Mouse (Mus musculus) MEL (cell line): Measurements from ENCODE around the gene 1700017D01Rik. TPM values are rescaled to one million over a fixed set of nuclear protein-coding genes. Genes with fewer than 3 reads are reported as not detected.

Source experiments
- DNase-seq: peaks from one replicate; pipeline ENCODE4 v3.0.0; 2011; ENCODE audit warnings: low read depth, low spot score
- H3K27ac ChIP-seq: 2 replicates; pipeline ENCODE4 v1.5.1; 2012; ENCODE audit warnings: low read depth, mild to moderate bottlenecking, control low read depth, low read length, moderate library complexity; ENCODE audit not compliant: control insufficient read depth
- H3K27me3 ChIP-seq, 2 experiments: fragments of 150-350 bp in 1 of 2; sonication (generic) in 1 of 2; 2 replicates each; pipeline ENCODE4 v1.6.1; 2012; ENCODE audit warnings: low read length in 2 of 2, mild to moderate bottlenecking in 2 of 2, improper control_type of control experiment in 1 of 2, moderate library complexity in 1 of 2; ENCODE audit not compliant: insufficient read depth in 2 of 2, control insufficient read depth in 1 of 2
- H3K36me3 ChIP-seq, 2 experiments: 2 replicates each; pipeline ENCODE4 v1.6.1; 2012 to 2014; ENCODE audit warnings: low read length in 2 of 2, improper control_type of control experiment in 1 of 2, inconsistent platforms in 1 of 2, mild to moderate bottlenecking in 1 of 2; ENCODE audit not compliant: insufficient read depth in 2 of 2, control insufficient read depth in 1 of 2
- H3K4me1 ChIP-seq, 2 experiments: fragments of 150-350 bp in 1 of 2; sonication (generic) in 1 of 2; 2 replicates each; pipeline ENCODE4 v1.6.1; 2012; ENCODE audit warnings: low read length in 2 of 2, improper control_type of control experiment in 1 of 2, mild to moderate bottlenecking in 1 of 2; ENCODE audit not compliant: insufficient read depth in 2 of 2, control insufficient read depth in 1 of 2
- H3K4me3 ChIP-seq, 2 experiments: fragments of 150-350 bp in 1 of 2; sonication (generic) in 1 of 2; 2 replicates each; pipeline ENCODE4 v1.5.1; 2012; ENCODE audit warnings: low read depth in 2 of 2, low read length in 2 of 2, mild to moderate bottlenecking in 2 of 2, moderate library complexity in 2 of 2, control low read depth in 1 of 2, improper control_type of control experiment in 1 of 2; ENCODE audit not compliant: control insufficient read depth in 1 of 2, insufficient read depth in 1 of 2
- H3K79me2 ChIP-seq: 2 replicates; pipeline ENCODE4 v1.6.1; 2012; ENCODE audit warnings: mild to moderate bottlenecking, low read length, moderate library complexity; ENCODE audit not compliant: control insufficient read depth, poor library complexity, insufficient read depth
- H3K9ac ChIP-seq: 2 replicates; pipeline ENCODE4 v1.6.1; 2012; ENCODE audit warnings: low read depth, mild to moderate bottlenecking, control low read depth, low read length, moderate library complexity; ENCODE audit not compliant: control insufficient read depth, poor library complexity, severe bottlenecking
- H3K9me3 ChIP-seq: fragments of 150-350 bp; sonication (generic); replicated peaks from 2 replicates; pipeline ENCODE4 v1.6.1; 2012; ENCODE audit warnings: mild to moderate bottlenecking, low read length, improper control_type of control experiment, moderate library complexity; ENCODE audit not compliant: insufficient read depth
- BHLHE40 ChIP-seq: IDR thresholded peaks from 2 replicates; pipeline ENCODE4 v1.6.1; 2012; ENCODE audit warnings: low read depth, mild to moderate bottlenecking, inconsistent platforms, low read length, improper control_type of control experiment, borderline replicate concordance
- CTCF ChIP-seq, 3 experiments: IDR thresholded peaks in 2 of 3; conservative IDR thresholded peaks in 1 of 3; 2 replicates each; pipeline ENCODE4 v1.5.1; 2011 to 2012; ENCODE audit warnings: low read length in 3 of 3, low read depth in 2 of 3, mild to moderate bottlenecking in 2 of 3, improper control_type of control experiment in 1 of 3, inconsistent platforms in 1 of 3, mixed read lengths in 1 of 3, moderate library complexity in 1 of 3; ENCODE audit not compliant: control insufficient read depth in 1 of 3, insufficient read depth in 1 of 3, poor library complexity in 1 of 3, severe bottlenecking in 1 of 3
- E2F4 ChIP-seq: IDR thresholded peaks from 2 replicates; pipeline ENCODE4 v1.6.1; 2011; ENCODE audit warnings: low read depth, low read length, improper control_type of control experiment, borderline replicate concordance
- EP300 ChIP-seq, 2 experiments: IDR thresholded peaks; 2 replicates each; pipeline ENCODE4 v1.6.1; 2011; ENCODE audit warnings: improper control_type of control experiment in 2 of 2, low read length in 2 of 2, low read depth in 1 of 2, mild to moderate bottlenecking in 1 of 2
- ETS1 ChIP-seq: IDR thresholded peaks from 2 replicates; pipeline ENCODE4 v1.6.1; 2012; ENCODE audit warnings: low read depth, mild to moderate bottlenecking, inconsistent platforms, low read length, improper control_type of control experiment, moderate library complexity
- GABPA ChIP-seq: IDR thresholded peaks from 2 replicates; pipeline ENCODE4 v1.6.1; 2012; ENCODE audit warnings: low read depth, mild to moderate bottlenecking, inconsistent platforms, low read length, improper control_type of control experiment, moderate library complexity
- GATA1 ChIP-seq: IDR thresholded peaks from 2 replicates; pipeline ENCODE4 v1.6.1; 2011; ENCODE audit warnings: low read depth, low read length, improper control_type of control experiment
- MAFK ChIP-seq: IDR thresholded peaks from 2 replicates; pipeline ENCODE4 v1.6.1; 2011; ENCODE audit warnings: low read depth, mild to moderate bottlenecking, low read length, improper control_type of control experiment, borderline replicate concordance
- MAZ ChIP-seq: IDR thresholded peaks from 2 replicates; pipeline ENCODE4 v1.6.1; 2012; ENCODE audit warnings: low read depth, mild to moderate bottlenecking, inconsistent platforms, low read length, improper control_type of control experiment
- MXI1 ChIP-seq: IDR thresholded peaks from 2 replicates; pipeline ENCODE4 v1.6.1; 2011; ENCODE audit warnings: mild to moderate bottlenecking, low read depth, low read length, improper control_type of control experiment
- MYC ChIP-seq: IDR thresholded peaks from 2 replicates; pipeline ENCODE4 v1.6.1; 2011; ENCODE audit warnings: low read depth, mild to moderate bottlenecking, low read length, improper control_type of control experiment, moderate library complexity
- NELFE ChIP-seq: IDR thresholded peaks from 2 replicates; pipeline ENCODE4 v1.6.1; 2011; ENCODE audit warnings: low read depth, low read length, improper control_type of control experiment
- POLR2A ChIP-seq, 2 experiments: IDR thresholded peaks; 2 replicates each; pipeline ENCODE4 v1.6.1; 2011 to 2012; ENCODE audit warnings: low read length in 2 of 2, mild to moderate bottlenecking in 2 of 2, control low read depth in 1 of 2, improper control_type of control experiment in 1 of 2, low read depth in 1 of 2, moderate library complexity in 1 of 2; ENCODE audit not compliant: control insufficient read depth in 1 of 2, insufficient read depth in 1 of 2, poor library complexity in 1 of 2
- POLR2AphosphoS2 ChIP-seq: IDR thresholded peaks from 2 replicates; pipeline ENCODE4 v1.6.1; 2011; ENCODE audit warnings: low read length, improper control_type of control experiment
- POLR2AphosphoS5 ChIP-seq: IDR thresholded peaks from 2 replicates; pipeline ENCODE4 v1.6.1; 2012; ENCODE audit warnings: low read depth, borderline replicate concordance, mild to moderate bottlenecking, inconsistent platforms, low read length, moderate library complexity, mixed read lengths
- TBP ChIP-seq: IDR thresholded peaks from 2 replicates; pipeline ENCODE4 v1.8.0; 2011; ENCODE audit warnings: low read depth, low read length, improper control_type of control experiment
- TCF12 ChIP-seq: IDR thresholded peaks from 2 replicates; pipeline ENCODE4 v1.6.1; 2014; ENCODE audit warnings: low read depth, mild to moderate bottlenecking, inconsistent platforms, low read length, improper control_type of control experiment, moderate library complexity
- ZMIZ1 ChIP-seq: IDR thresholded peaks from 2 replicates; pipeline ENCODE4 v1.6.1; 2012; ENCODE audit warnings: low read depth, mild to moderate bottlenecking, inconsistent platforms, low read length, improper control_type of control experiment, moderate library complexity
- polyA plus RNA-seq, 2 experiments: library from polyadenylated mRNA; stranded (reverse) in 1 of 2; unstranded in 1 of 2; fragments of >175 nt in 1 of 2; fragments of >200 nt in 1 of 2; gene quantifications; 2 replicates each; pipeline versions ENCODE4 v1.2.1 to v1.2.4; 2012; ENCODE audit warnings: low replicate concordance in 2 of 2, low read depth in 1 of 2; ENCODE audit not compliant: insufficient read length in 2 of 2, insufficient read depth in 1 of 2, missing spikeins in 1 of 2
- total RNA-seq: library from RNA; depleted of rRNA; stranded (reverse); fragments of 300-350 nt; gene quantifications from 2 replicates; pipeline ENCODE4 v1.2.3, GENCODE M21; 2012; rRNA removed

1700017D01Rik gene
- total and polyA plus RNA-seq, 3 experiments: not detected

DNA sequence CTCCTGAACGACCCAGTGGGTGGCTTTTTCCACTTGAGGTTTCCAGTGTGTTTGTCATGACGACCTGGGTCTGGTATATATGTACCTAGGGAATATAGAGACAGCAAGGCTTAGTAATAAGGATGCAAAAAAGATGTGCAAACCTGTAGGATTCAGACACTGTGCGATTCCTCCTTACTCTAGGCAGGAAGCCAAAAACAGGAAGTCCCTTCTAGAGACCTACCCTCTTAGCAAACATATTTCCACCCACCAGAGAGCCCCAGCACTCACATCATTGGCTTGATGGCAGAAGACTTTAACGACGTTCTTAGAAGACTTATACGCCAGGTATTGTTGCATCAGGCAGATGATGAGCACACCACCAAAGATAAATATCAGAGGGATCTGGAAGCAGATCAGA is 82.7 kb downstream of the 1700017D01Rik start:
- Histone ChIP-seq H3K4me3 (no peak overlapping the region), H3K27ac (no peak overlapping the region), H3K79me2 (no peaks in the 10 kb centered on the region)
- no peak for TF ChIP-seq CTCF (IDR thresholded peaks at IDR 0.05 in 2 of 3, conservative IDR thresholded peaks at IDR 0.05 in 1 of 3; ENCODE audit: control insufficient read depth in 1 of 3, insufficient read depth in 1 of 3, low read depth in 2 of 3, low read length in 3 of 3, poor library complexity in 1 of 3, severe bottlenecking in 1 of 3)
- no peak for TF ChIP-seq GATA1
- TF ChIP-seq BHLHE40: no peak
- no peak for TF ChIP-seq POLR2A (IDR thresholded peaks at IDR 0.05; ENCODE audit: control insufficient read depth in 1 of 2, insufficient read depth in 1 of 2, low read depth in 1 of 2, low read length in 2 of 2, poor library complexity in 1 of 2)
- TF ChIP-seq EP300 (IDR thresholded peaks at IDR 0.05; ENCODE audit: low read depth in 1 of 2, low read length in 2 of 2): no peak
- no peak for TF ChIP-seq TCF12
- TF ChIP-seq MXI1: no peak
- no peak for TF ChIP-seq NELFE
- TF ChIP-seq POLR2AphosphoS2: no peak
- TF ChIP-seq E2F4: no peak
- no peak for TF ChIP-seq MAZ
- TF ChIP-seq MAFK: no peak
- TF ChIP-seq TBP: no peak
- TF ChIP-seq ZMIZ1: no peak
- TF ChIP-seq MYC: no peak
- TF ChIP-seq ETS1: no peak
- no peak for TF ChIP-seq GABPA
- no peak for TF ChIP-seq POLR2AphosphoS5
- TF ChIP-seq, all 39 proteins: peak for 0
- no peaks in the 10 kb centered on the region for H3K9me3 ChIP-seq
- H3K4me1 ChIP-seq: no peaks in the 10 kb centered on the region
- peak; percentile 28 for DNase-seq
- H3K27me3 ChIP-seq: peaks cover 2 to 4% of the 10 kb centered on the region in 2 experiments; a peak in 3 of 4 replicates
- H3K9ac ChIP-seq: no peak overlapping the region
- H3K36me3 ChIP-seq: no peaks in the 10 kb centered on the region; a peak in 1 of 4 replicates

Other genes starting within 250 kb of the 1700017D01Rik start
- 20.6 and 30.4 TPM in 2 replicates for gene Tmem109, start 248.9 kb downstream of the 1700017D01Rik start, total RNA-seq
- gene Tmem109, start 248.9 kb downstream of the 1700017D01Rik start, polyA plus RNA-seq: 10 to 100 TPM in 1 of 2 experiments, not detected in 1; 42.4 TPM
- gene Prpf19, start 235.6 kb downstream of the 1700017D01Rik start, total RNA-seq: 154 and 158 TPM in 2 replicates
- 100 to 1,000 TPM; 128 to 363 TPM for gene Prpf19, start 235.6 kb downstream of the 1700017D01Rik start, polyA plus RNA-seq
- not detected in 2 replicates for gene Zp1, start 210.2 kb downstream of the 1700017D01Rik start, total RNA-seq
- gene Zp1, start 210.2 kb downstream of the 1700017D01Rik start, polyA plus RNA-seq: not detected
- 0.33 and 0.46 TPM in 2 replicates for gene Ptgdr2, start 193.7 kb downstream of the 1700017D01Rik start, total RNA-seq
- gene Ptgdr2, start 193.7 kb downstream of the 1700017D01Rik start, polyA plus RNA-seq: under 1 TPM in 1 of 2 experiments, not detected in 1; 0.31 TPM
- gene Ccdc86, start 181.6 kb downstream of the 1700017D01Rik start, total RNA-seq: 20.2 and 29.5 TPM in 2 replicates
- 10 to 100 TPM in 1 of 2 experiments, not detected in 1; 50.9 TPM for gene Ccdc86, start 181.6 kb downstream of the 1700017D01Rik start, polyA plus RNA-seq
- gene Ms4a10, start 156.2 kb downstream of the 1700017D01Rik start, total RNA-seq: not detected in 2 replicates
- not detected for gene Ms4a10, start 156.2 kb downstream of the 1700017D01Rik start, polyA plus RNA-seq
- not detected in 2 replicates for gene Ms4a15, start 137.6 kb downstream of the 1700017D01Rik start, total RNA-seq
- not detected for gene Ms4a15, start 137.6 kb downstream of the 1700017D01Rik start, polyA plus RNA-seq
- gene Ms4a18, start 112.8 kb downstream of the 1700017D01Rik start, total RNA-seq: not detected in 2 replicates
- gene Ms4a18, start 112.8 kb downstream of the 1700017D01Rik start, polyA plus RNA-seq: not detected
- gene Ms4a8a, start 49.8 kb downstream of the 1700017D01Rik start, total RNA-seq: not detected in 2 replicates
- gene Ms4a8a, start 49.8 kb downstream of the 1700017D01Rik start, polyA plus RNA-seq: not detected
- not detected in 2 replicates for gene 1700025F22Rik, start 34.4 kb upstream of the 1700017D01Rik start, total RNA-seq
- gene 1700025F22Rik, start 34.4 kb upstream of the 1700017D01Rik start, polyA plus RNA-seq: not detected
- not detected in 2 replicates for gene Ms4a13, start 65.9 kb upstream of the 1700017D01Rik start, total RNA-seq
- gene Ms4a13, start 65.9 kb upstream of the 1700017D01Rik start, polyA plus RNA-seq: not detected
- gene Ms4a12, start 101.6 kb upstream of the 1700017D01Rik start, total RNA-seq: not detected in 2 replicates
- not detected for gene Ms4a12, start 101.6 kb upstream of the 1700017D01Rik start, polyA plus RNA-seq
- not detected in 2 replicates for gene Ms4a1, start 135.4 kb upstream of the 1700017D01Rik start, total RNA-seq
- not detected for gene Ms4a1, start 135.4 kb upstream of the 1700017D01Rik start, polyA plus RNA-seq
- gene Ms4a5, start 153.0 kb upstream of the 1700017D01Rik start, total RNA-seq: not detected in 2 replicates
- not detected for gene Ms4a5, start 153.0 kb upstream of the 1700017D01Rik start, polyA plus RNA-seq
- gene Ms4a14, start 183.6 kb upstream of the 1700017D01Rik start, total RNA-seq: not detected in 2 replicates
- not detected for gene Ms4a14, start 183.6 kb upstream of the 1700017D01Rik start, polyA plus RNA-seq
- not detected in 2 replicates for gene Ms4a7, start 205.3 kb upstream of the 1700017D01Rik start, total RNA-seq
- gene Ms4a7, start 205.3 kb upstream of the 1700017D01Rik start, polyA plus RNA-seq: not detected
- not detected in 2 replicates for gene Ms4a4a, start 244.6 kb upstream of the 1700017D01Rik start, total RNA-seq
- not detected for gene Ms4a4a, start 244.6 kb upstream of the 1700017D01Rik start, polyA plus RNA-seq